Mouse (Mus musculus) right cerebral cortex, postnatal 4 days (tissue): Measurements from ENCODE around the gene Gm3099.
"Not testable (repeated sequence)": the region's sequence is repeated elsewhere in the genome, so short reads cannot be mapped to it uniquely, and the experiment has no call there.

ENCODE experiments used
- DNase-seq: peaks from one replicate; pipeline ENCODE4 v3.0.0-alpha.2; 2022

Gm3099 gene

DNA sequence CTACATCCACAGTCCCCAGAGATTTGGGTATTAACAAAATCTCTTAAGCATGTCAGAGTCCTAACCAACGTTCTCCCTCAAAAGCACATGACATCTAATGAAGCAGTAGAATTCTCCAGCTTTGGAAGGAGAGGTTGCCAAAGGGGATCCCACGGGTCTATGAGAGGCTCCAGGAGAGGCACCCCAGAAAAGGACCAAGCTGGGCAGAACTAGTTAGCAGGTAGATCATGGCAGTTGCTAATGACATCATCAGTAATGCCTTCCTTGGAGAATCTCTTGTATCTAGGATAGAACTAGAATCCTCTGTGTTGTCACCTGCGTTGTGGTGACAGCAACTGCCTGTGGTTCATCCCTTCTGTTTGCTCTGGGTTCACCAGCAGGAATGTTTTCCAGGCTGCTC is at the start of gene Gm3099:
Gm3099 (plus strand) TSS at position 301 of the 400 bp plus-strand sequence.
- DNase-seq: not testable (repeated sequence)

DNA sequence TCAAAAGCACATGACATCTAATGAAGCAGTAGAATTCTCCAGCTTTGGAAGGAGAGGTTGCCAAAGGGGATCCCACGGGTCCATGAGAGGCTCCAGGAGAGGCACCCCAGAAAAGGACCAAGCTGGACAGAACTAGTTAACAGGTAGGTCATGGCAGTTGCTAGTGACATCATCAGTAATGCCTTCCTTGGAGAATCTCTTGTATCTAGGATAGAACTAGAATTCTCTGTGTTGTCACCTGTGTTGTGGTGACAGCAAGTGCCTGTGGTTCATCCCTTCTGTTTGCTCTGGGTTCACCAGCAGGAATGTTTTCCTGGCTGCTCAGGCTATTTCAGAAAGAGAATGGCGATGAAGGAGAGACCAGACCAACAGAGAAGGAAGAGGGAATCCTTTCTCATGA is 34.9 kb upstream of the Gm3099 start, which contains the start of gene Gm3095:
Gm3095 (plus strand) TSS at position 301 of the 400 bp plus-strand sequence.
- DNase-seq: not testable (repeated sequence)

DNA sequence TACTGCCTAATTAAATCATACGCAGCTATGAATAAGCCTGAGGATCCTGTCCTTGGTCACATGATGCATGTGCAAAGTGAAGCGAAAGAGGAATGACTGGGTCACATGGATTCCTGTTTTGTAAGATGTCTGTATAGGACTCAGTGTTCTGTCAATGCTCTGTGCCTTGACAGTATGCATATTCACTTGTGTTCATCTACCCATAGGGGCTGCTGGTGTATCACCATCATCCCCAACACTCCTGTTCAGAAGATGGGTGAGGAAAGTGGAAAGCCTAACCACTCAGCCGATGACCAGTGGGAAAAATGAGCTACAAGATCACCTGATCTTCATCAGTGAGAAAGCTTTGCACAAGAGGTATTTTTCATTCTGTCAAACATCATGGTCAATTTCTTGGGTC is 25.4 kb downstream of the Gm3099 start, which contains the start of gene Gm5796:
Gm5796 (plus strand) TSS at position 301 of the 400 bp plus-strand sequence.
- not testable (repeated sequence) for DNase-seq
